Mouse (Mus musculus): Measurements from ENCODE around the gene Rapgef5. TPM values are rescaled to one million over a fixed set of nuclear protein-coding genes. Genes with fewer than 3 reads are reported as not detected.

Rapgef5 gene
- polyA plus RNA-seq, 1 experiment from 2014 or later = 15.2 TPM

DNA sequence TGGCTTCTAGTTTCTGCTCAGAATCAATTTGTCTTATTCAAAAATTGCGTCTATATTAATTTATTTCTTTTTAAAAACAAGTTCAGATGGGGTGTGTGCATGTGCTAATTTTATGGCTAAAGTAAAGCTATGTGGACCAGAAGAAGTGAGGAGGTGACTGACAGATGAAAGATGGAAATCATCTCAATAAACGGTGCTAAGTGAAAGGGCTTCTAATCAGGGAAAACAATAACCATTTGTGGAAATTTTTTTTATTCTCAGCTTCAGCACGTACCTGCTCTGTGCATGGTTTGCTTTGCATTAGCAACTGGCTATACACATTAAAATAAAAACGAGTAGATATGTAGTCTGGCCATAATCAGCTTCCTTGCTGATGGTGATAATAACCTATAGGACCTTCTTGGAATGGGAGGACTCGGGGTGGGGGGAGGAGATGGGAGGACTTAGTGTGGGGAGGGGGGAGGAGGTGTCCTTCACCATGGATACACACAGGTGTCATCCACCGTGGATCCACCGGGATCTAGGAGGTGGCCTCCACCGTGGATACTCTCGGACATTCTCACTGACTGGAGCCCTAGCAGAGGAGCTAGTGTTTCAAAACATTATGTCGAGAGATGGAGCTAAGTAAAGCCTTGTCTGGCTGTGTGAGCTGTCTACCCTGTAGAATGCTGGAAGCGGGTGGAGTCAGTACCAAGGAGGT, 221.2 kb downstream of the Rapgef5 start:
- no peaks in the 10 kb centered on the region for H3K27me3 ChIP-seq (ENCODE audit: control insufficient read depth, insufficient read depth, low read length)
- no peaks in the 10 kb centered on the region for H3K9me3 ChIP-seq (replicated peaks; ENCODE audit: control insufficient read depth, low read length)
- H3K4me1 ChIP-seq (ENCODE audit: control insufficient read depth, insufficient read depth, low read length) = peaks cover 20% of the 10 kb centered on the region
- H3K36me3 ChIP-seq (ENCODE audit: control insufficient read depth, insufficient read depth) = 0 out of 2 replicates have a peak, but pooled peaks cover 2% of the 10 kb centered on the region
- no peak overlapping the region for H3K9ac ChIP-seq (ENCODE audit: low read length)
- H3K4me2 ChIP-seq (ENCODE audit: low read depth, low read length) = no peak overlapping the region
- H3K27ac ChIP-seq (ENCODE audit: low read length) = no peak overlapping the region
- 51% methylated on average over 11 of the region's 11 CpGs for WGBS
- H3K4me3 ChIP-seq (ENCODE audit: low read length) = no peak overlapping the region
- no peak for ATAC-seq (replicated peaks; ENCODE audit: extremely low read depth, insufficient read depth, low FRiP score)

DNA sequence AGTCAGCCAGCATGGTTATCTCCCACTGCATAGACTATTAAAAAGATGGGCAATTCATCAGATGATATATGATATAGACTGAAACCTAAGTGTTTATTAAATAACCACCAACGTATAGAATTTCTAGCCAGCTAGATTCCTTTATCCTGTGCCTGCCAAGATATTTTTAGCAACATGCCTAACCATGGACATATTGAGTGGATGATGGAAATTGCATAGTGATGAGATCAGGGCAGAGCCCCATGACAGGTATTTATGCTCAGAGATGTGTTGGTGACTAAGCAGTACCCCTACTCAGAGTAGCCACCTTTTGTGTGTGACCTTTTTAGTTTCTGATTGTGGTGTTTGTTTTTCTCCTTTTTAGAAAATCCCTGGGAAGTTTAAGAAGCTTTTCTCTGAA, 226.2 kb downstream of the Rapgef5 start:
- Histone ChIP-seq H3K27ac (ENCODE audit: low read length) (peak overlapping the region; percentile 33), H3K4me1 (ENCODE audit: control insufficient read depth, insufficient read depth, low read length) (peaks cover 28% of the 10 kb centered on the region), H3K36me3 (ENCODE audit: control insufficient read depth, insufficient read depth) (0 out of 2 replicates have a peak, but pooled peaks cover 2% of the 10 kb centered on the region), H3K4me3 (ENCODE audit: low read length) (no peak overlapping the region), H3K27me3 (ENCODE audit: control insufficient read depth, insufficient read depth, low read length) (no peaks in the 10 kb centered on the region), H3K9ac (ENCODE audit: low read length) (no peak overlapping the region), H3K4me2 (ENCODE audit: low read depth, low read length) (no peak overlapping the region), H3K9me3 (replicated peaks; ENCODE audit: control insufficient read depth, low read length) (no peaks in the 10 kb centered on the region)
- 20% methylated on average over 1 of the region's 1 CpGs for WGBS
- ATAC-seq (replicated peaks; ENCODE audit: extremely low read depth, insufficient read depth, low FRiP score) = no peak

DNA sequence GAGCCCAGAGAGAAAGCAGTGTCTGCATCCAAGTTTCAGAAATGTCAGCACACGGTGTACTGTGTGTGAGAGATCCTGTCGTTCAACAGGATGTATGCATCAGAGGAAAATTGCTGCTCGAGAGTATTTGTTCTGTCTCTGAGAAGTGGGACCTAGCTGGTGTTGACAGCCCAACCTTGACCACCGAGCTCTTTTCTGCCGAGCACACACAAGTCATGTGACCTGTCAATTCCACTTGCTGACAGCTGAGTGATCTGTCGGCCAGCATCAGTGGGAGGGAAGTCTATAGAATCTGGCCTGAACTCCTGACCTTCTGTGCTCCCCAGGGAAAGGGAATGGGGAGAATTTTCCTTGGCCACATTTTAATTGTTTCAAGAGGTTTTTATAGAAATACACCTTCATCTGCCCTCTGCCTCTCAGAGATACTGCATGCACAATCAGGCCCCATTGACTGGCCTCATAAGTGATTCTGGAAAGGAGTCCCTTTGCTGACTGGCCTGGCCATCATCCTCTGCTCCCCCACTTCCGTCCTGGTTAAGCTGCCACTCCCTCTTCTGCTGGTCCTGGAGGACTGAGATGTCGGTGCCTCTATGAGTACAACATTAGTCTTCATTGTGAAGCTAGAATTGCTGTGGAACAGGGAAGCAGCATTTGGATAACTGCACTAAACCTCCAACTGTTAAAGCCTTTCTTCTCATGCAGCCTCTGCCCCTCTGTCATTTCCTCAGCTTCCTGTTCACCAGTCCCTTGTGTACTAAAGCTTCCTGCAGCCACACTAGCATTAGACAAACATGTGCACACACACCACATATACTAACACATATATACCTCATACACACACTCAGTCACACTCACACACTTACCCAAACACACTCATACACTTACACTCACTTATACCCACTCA, 228.6 kb downstream of the Rapgef5 start:
- Histone ChIP-seq H3K4me2 (ENCODE audit: low read depth, low read length) (peak overlapping the region; percentile 34; the same call in 1 of the 2 replicates), H3K9ac (ENCODE audit: low read length) (no peak overlapping the region; the same call in 1 of the 2 replicates), H3K27me3 (ENCODE audit: control insufficient read depth, insufficient read depth, low read length) (no peaks in the 10 kb centered on the region), H3K4me1 (ENCODE audit: control insufficient read depth, insufficient read depth, low read length) (peaks cover 24% of the 10 kb centered on the region), H3K27ac (ENCODE audit: low read length) (peak overlapping the region; percentile 72), H3K4me3 (ENCODE audit: low read length) (no peak overlapping the region), H3K9me3 (replicated peaks; ENCODE audit: control insufficient read depth, low read length) (no peaks in the 10 kb centered on the region), H3K36me3 (ENCODE audit: control insufficient read depth, insufficient read depth) (0 out of 2 replicates have a peak, but pooled peaks cover 2% of the 10 kb centered on the region)
- WGBS = 9% methylated on average over 8 of the region's 8 CpGs
- peak; percentile 82 for ATAC-seq (replicated peaks; ENCODE audit: extremely low read depth, insufficient read depth, low FRiP score)

DNA sequence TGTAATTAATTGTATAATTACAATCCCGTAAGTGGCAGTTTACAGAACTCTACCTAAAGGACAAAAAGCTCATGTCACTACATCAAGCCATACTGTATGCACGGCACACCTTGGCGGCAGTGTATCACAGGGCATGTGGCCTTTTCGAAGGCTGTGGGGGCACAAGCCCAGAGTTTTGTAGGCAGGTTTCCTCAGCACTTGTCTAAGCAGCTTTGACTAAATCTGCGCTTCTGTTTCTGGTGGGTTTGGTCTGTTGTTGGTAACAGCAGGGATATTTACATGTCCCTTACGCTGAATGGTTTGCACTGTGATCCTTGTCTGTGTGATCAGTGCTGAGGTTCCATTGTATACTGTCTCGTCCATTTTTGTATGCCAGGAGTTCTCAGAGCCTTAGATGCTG, 230.3 kb downstream of the Rapgef5 start:
- H3K27ac ChIP-seq (ENCODE audit: low read length) = no peak overlapping the region
- H3K36me3 ChIP-seq (ENCODE audit: control insufficient read depth, insufficient read depth) = 0 out of 2 replicates have a peak, but pooled peaks cover under 1% of the 10 kb centered on the region
- no peaks in the 10 kb centered on the region for H3K27me3 ChIP-seq (ENCODE audit: control insufficient read depth, insufficient read depth, low read length)
- no peak overlapping the region for H3K9ac ChIP-seq (ENCODE audit: low read length)
- H3K4me1 ChIP-seq (ENCODE audit: control insufficient read depth, insufficient read depth, low read length) = peaks cover 37% of the 10 kb centered on the region
- H3K4me3 ChIP-seq (ENCODE audit: low read length) = no peak overlapping the region
- H3K9me3 ChIP-seq (replicated peaks; ENCODE audit: control insufficient read depth, low read length) = no peaks in the 10 kb centered on the region
- no peak overlapping the region for H3K4me2 ChIP-seq (ENCODE audit: low read depth, low read length)
- no peak for ATAC-seq (replicated peaks; ENCODE audit: extremely low read depth, insufficient read depth, low FRiP score)
- 91% methylated on average over 7 of the region's 7 CpGs for WGBS

DNA sequence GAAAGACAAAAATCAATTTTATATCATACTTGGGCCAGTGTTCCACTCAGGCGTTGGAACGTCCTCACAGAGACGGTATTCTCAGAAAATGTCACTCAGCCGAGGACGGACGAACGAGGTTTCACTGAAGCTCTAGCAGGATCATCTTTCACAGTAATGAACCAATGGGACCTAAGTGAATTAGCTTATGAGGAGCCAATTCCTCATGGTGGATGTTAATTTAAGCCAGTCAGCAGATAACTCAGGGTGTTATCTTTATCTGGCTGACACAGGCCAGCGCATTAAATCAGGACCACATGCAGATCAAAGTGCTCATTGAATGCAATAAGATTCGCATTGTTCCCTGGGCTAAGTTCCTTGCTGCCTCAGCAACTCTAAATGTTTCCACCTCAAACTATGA, 234.8 kb downstream of the Rapgef5 start:
- no peaks in the 10 kb centered on the region for H3K36me3 ChIP-seq (ENCODE audit: control insufficient read depth, insufficient read depth)
- H3K4me2 ChIP-seq (ENCODE audit: low read depth, low read length) = peak overlapping the region; percentile 17; the same call in 1 of the 2 replicates
- no peak for ATAC-seq (replicated peaks; ENCODE audit: extremely low read depth, insufficient read depth, low FRiP score)
- H3K27ac ChIP-seq (ENCODE audit: low read length) = peak overlapping the region; percentile 68
- H3K27me3 ChIP-seq (ENCODE audit: control insufficient read depth, insufficient read depth, low read length) = no peaks in the 10 kb centered on the region
- H3K9me3 ChIP-seq (replicated peaks; ENCODE audit: control insufficient read depth, low read length) = no peaks in the 10 kb centered on the region
- H3K4me3 ChIP-seq (ENCODE audit: low read length) = no peak overlapping the region
- peaks cover 20% of the 10 kb centered on the region for H3K4me1 ChIP-seq (ENCODE audit: control insufficient read depth, insufficient read depth, low read length)
- WGBS = 33% methylated on average over 9 of the region's 9 CpGs
- H3K9ac ChIP-seq (ENCODE audit: low read length) = 0 out of 2 replicates have a peak overlapping the region, but pooled peaks have one; percentile 47

DNA sequence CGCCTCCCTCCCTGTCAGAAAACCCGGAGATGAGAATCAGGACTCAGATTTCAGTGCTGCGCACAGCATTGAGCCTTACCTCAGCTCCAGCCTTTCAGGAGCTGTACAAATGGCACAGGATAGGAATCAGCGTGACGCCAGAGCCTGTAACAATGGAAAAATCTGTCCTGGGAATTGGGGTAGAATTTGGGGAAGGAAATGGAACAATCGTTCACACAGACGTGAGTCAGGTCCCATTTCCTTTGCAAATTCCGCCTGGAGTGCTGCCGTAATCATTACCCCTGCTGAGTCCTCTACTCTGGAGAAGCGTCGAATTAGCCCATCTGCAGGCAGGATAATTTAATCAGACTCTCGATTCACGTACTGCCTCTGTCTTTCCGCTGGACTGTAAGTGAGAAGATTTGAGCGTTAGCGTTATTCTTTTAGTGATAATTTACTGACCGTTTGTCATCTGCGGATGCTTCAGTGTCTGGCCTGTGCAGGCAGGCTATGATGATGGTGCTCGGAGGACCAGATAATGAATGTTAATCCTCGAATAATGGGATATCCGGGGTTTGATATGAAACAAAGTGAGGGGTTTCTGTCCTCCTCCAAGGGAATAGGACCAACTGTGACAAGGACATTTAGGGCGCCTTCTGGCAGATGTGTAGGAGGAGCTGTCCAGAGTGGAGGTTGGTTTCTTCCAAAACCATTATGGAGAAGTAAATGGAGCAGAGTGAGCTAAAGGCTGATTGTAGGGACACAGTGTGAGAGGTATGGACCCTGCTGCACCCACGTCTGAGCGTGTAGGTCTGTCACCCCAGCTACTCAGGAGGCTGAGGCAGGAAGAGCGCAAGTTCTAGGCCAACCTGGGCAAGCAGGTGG, 235.5 kb downstream of the Rapgef5 start:
- peak; percentile 71 for ATAC-seq (replicated peaks; ENCODE audit: extremely low read depth, insufficient read depth, low FRiP score)
- H3K27ac ChIP-seq (ENCODE audit: low read length) = peak overlapping the region; percentile 71
- 53% methylated on average over 25 of the region's 25 CpGs for WGBS
- 0 out of 2 replicates have a peak overlapping the region, but pooled peaks have one; percentile 47 for H3K9ac ChIP-seq (ENCODE audit: low read length)
- H3K27me3 ChIP-seq (ENCODE audit: control insufficient read depth, insufficient read depth, low read length) = no peaks in the 10 kb centered on the region
- H3K4me1 ChIP-seq (ENCODE audit: control insufficient read depth, insufficient read depth, low read length) = peaks cover 20% of the 10 kb centered on the region
- H3K9me3 ChIP-seq (replicated peaks; ENCODE audit: control insufficient read depth, low read length) = no peaks in the 10 kb centered on the region
- H3K4me2 ChIP-seq (ENCODE audit: low read depth, low read length) = peak overlapping the region; percentile 17; the same call in 1 of the 2 replicates
- no peak overlapping the region for H3K4me3 ChIP-seq (ENCODE audit: low read length)
- H3K36me3 ChIP-seq (ENCODE audit: control insufficient read depth, insufficient read depth) = no peaks in the 10 kb centered on the region

DNA sequence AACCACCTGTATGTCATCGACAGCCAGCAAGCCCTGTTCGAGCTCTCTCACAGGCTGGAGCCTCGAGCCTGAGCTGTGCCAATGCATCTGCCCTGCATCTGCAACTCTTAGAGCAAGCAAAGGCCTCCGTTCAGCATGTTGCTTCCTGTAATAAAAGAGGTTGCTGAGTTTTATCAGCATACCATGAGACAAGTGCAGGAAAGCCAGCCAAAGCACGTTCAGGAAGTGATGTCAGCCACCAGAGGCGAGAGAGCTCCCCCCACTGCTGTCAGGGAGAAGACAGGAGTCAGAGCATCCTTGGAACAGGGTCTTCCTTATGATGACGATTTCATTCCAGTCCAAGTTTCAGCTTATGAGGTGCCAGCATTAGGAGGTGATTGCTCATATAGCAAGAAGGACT, 239.7 kb downstream of the Rapgef5 start:
- peak; percentile 58 for ATAC-seq (replicated peaks; ENCODE audit: extremely low read depth, insufficient read depth, low FRiP score)
- no peak overlapping the region for H3K4me3 ChIP-seq (ENCODE audit: low read length)
- no peak overlapping the region for H3K9ac ChIP-seq (ENCODE audit: low read length)
- H3K36me3 ChIP-seq (ENCODE audit: control insufficient read depth, insufficient read depth) = no peaks in the 10 kb centered on the region
- peak overlapping the region; percentile 68 for H3K27ac ChIP-seq (ENCODE audit: low read length)
- no peak overlapping the region for H3K4me2 ChIP-seq (ENCODE audit: low read depth, low read length)
- no peaks in the 10 kb centered on the region for H3K9me3 ChIP-seq (replicated peaks; ENCODE audit: control insufficient read depth, low read length)
- 19% methylated on average over 7 of the region's 7 CpGs for WGBS
- H3K27me3 ChIP-seq (ENCODE audit: control insufficient read depth, insufficient read depth, low read length) = no peaks in the 10 kb centered on the region
- peaks cover 13% of the 10 kb centered on the region for H3K4me1 ChIP-seq (ENCODE audit: control insufficient read depth, insufficient read depth, low read length)

DNA sequence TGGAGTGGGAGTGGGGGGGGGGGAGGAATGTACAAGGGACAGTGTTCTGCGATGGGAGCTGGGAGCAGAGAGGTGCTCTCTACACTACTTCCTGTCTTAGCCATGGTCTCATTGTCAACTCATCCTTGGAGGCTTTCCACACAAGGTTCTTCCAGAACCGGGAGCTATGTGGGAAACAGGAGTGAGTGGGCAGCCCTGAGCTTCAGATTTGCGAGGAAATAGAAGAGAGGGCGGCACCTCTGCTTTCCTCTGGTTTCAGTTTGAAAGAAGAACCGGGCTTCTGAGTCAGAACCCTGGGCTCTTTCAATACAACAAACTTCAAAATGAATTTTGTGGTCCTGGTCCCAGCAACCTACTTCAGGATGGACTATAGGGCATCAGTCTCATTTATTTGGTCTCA, 244.1 kb downstream of the Rapgef5 start:
- no peak overlapping the region for H3K4me2 ChIP-seq (ENCODE audit: low read depth, low read length)
- ATAC-seq (replicated peaks; ENCODE audit: extremely low read depth, insufficient read depth, low FRiP score) = no peak
- 82% methylated on average over 5 of the region's 5 CpGs for WGBS
- no peaks in the 10 kb centered on the region for H3K9me3 ChIP-seq (replicated peaks; ENCODE audit: control insufficient read depth, low read length)
- no peak overlapping the region for H3K9ac ChIP-seq (ENCODE audit: low read length)
- H3K36me3 ChIP-seq (ENCODE audit: control insufficient read depth, insufficient read depth) = no peaks in the 10 kb centered on the region
- peaks cover 10% of the 10 kb centered on the region for H3K4me1 ChIP-seq (ENCODE audit: control insufficient read depth, insufficient read depth, low read length)
- H3K27me3 ChIP-seq (ENCODE audit: control insufficient read depth, insufficient read depth, low read length) = no peaks in the 10 kb centered on the region
- no peak overlapping the region for H3K4me3 ChIP-seq (ENCODE audit: low read length)
- H3K27ac ChIP-seq (ENCODE audit: low read length) = no peak overlapping the region
